Mouse (Mus musculus) right cerebral cortex, postnatal 14 days (tissue): ENCODE data around the gene Lrtm2.
A peak's percentile ranks its signal among the peaks of the same experiment; 100 is the strongest.
"Not testable (repeated sequence)": the region's sequence is repeated elsewhere in the genome, so short reads cannot be mapped to it uniquely, and the experiment has no call there.

Source experiments
- DNase-seq: peaks from one replicate; pipeline ENCODE4 v3.0.0; 2022

Lrtm2 gene

DNA sequence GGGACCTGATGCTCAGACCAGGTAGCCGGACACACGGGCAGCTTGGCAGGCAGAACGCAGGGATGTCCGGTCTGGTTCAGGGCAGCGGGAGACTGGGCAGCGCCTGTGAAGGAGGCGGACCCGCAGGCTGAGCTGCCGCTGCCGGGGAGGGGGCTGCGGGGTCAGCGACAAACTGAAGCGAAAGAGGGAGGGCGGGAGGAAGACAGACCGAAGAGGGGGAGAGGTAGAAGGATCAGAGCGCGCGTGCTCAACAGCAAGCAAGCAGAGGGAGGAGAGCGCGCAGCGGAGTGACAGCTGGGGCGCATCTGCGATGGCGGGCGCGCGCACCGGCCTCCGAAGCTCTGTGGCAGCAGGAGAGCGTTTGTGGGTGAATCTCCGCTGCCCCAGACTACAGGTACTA, at the start of gene Lrtm2:
TSS of gene Lrtm2 (minus strand) at position 261 of the 400 bp plus-strand sequence.
- peak; percentile 77 for DNase-seq

- no peak for DNase-seq
Observed at GRCm38 (mm10) chr6:119378631-119379030, 48.1 kb upstream of the Lrtm2 start.

- DNase-seq = no peak
Observed at GRCm38 (mm10) chr6:119377613-119378012, 47.0 kb upstream of the Lrtm2 start.

DNA sequence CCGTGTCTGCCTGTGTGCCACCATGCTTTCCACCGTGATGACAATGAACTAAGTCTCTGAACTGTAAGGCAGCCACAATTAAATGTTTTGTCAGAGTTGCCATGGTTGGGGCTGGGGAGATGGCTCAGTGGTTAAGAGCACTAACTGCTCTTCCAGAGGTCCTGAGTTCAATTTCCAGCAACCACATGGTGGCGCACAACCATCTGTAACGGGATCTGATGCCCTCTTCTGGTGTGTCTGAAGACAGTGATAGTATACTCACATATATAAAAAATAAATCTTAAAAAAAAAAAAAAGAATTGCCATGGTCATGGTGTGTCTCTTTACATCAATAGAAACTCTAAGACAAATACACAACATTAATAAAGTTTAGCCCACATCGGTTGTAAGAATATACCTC, 44.5 kb upstream of the Lrtm2 start:
- DNase-seq = no peak

- no peak for DNase-seq
Observed at GRCm38 (mm10) chr6:119373000-119373705, 42.6 kb upstream of the Lrtm2 start.

DNA sequence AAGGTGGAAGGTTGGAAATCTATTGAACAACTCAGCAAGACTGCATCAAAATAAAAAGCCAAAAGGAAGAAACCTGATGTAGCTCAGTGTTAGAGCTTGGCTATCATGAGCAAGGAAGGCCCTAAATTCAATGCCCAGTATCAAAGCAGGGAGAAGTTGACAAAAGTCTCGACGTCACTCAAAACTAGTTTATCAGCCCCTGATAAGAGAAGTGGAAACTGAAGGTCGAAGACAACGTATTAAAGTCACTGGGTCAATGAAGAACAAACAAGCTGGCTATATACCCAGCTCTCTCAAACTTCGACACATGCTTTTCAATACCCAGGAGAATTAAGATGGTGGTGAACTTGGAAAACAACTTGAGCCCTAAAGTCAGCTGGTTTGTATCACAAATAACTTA, 41.7 kb upstream of the Lrtm2 start:
- no peak for DNase-seq

- no peak for DNase-seq
Observed at GRCm38 (mm10) chr6:119371624-119372023, 41.1 kb upstream of the Lrtm2 start.

DNA sequence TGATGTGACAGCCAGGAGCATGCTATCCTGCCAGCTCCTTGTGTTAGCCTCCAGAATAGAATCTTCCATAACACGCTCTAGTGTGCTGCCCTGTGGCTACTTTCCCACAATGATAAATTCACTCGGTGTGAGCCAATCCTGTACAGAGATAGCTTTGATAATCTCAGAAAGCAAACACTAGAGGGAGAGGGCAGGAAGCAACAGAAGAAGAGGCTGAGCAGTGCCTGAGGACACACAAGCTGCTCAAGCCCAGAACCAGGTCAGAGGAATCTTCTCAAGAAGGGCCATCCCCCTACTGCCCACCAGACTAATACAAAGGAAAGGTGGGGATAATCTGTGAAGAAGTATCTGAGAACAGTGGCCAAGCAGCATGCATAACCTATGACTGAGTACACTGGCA, 36.8 kb upstream of the Lrtm2 start:
- DNase-seq = no peak

DNA sequence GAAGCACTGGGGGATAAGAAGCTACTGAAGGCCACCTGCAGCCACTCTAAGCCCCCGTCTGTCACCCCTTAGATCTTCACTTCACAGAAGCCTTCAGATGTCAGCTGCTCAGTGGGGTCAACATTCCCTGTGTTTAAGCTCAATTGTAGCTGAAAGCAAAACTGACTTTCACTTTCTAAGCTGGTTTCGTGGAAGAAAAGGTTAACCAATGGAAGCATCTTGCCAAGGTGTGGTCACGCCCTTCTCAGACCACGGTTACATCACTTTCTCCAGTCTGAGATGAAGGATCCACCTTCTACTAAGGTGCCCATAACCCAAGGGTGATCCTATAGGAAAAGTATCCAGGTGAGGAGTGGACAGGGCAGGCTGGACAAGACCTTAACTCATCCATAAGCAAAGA, 36.2 kb upstream of the Lrtm2 start:
- DNase-seq = not testable (repeated sequence)

DNA sequence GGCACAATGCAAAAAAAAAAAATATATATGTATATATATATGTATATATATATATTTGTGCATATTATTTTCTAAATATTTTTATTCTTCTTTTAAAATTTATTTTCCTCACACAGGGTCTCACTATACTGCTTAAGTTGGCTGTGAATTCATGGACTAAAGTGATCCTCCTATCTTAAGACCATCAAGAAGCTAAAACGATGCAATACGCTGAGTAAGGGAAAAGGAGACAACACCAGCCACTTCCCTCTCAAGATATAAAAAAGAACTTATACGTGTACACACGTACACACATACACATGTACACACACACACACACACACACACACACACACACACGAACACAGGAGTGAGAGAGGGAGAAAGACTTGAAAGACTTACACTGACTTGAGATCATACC, 33.0 kb upstream of the Lrtm2 start:
- DNase-seq = no peak

DNA sequence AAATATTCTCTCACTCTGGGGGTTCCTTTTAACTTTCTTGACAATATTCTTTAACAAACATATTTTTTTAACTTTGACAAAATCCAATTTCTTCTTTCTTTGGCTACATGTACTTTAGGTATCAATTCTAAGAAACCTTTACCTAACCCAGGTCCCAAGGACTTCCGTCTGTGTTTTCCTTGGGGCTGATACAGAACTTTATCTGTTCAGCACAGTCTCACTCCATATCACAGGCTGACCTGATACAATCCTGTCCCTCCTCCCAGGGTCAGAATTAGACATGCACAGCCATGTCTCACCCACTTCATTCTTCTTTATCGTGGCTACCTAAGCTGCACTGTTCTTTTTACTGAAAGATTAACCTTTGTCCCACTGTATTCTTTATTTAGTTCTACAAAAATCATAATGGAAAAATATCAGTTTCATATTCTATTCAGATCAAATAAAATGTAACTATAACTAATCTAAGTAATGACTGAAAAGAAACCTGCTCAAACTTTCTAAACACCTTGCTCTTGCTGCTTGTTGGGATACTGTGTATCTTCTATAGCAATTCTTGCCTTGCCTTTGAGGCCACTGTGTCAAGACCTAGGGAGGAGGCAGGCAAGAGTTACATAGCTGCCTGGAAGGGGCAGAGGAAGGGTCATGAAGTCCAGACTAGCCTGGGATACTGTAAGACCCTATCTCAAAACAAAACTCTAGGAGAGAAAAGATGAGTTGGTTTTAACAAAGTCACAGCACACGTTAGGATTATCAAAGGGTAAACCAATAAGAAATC, 30.5 kb upstream of the Lrtm2 start:
- no peak for DNase-seq

DNA sequence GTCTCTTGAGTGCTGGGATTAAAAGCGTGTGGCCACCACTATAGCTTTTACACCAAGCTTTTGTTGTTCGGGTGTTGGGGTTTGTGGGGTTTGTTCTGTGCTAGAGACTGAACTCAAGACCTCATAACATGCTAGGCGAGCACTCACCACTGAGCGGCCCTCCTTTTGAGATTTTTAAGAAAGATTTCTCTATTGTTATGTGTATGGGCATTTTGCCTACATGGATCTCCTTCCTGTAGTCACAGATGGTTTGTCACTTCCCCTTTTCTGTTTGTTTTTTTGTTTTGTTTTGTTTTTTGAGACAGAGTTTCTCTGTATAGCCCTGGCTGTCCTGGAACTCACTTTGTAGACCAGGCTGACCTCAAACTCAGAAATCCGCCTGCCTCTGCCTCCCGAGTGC, 29.7 kb upstream of the Lrtm2 start:
- DNase-seq = not testable (repeated sequence)

DNA sequence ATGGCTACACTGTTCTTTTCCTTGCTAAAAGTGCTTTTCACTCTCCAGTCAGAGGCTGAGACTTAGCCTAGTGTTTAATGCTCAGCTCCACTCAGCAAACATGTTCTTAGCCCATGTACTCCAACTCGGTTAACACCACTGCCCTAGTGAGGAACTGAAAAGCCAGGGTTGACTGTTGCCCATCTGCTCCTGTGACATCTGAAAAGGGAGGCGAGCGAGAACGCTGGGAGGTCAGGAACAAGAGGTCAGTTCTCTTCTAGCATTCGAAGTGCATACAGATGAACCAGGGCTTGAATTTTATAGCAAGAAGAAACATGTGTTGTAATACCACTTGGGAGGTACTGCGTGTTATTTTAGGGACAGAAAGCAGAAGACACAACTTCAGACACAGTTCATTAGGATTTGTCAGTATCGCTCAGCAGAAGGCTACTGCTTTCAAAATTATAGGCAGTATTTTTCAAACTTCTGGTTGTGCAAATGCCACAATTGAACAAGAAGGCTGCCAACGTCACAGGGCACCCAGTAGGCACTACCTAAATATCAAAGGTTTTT, 27.5 kb upstream of the Lrtm2 start:
- no peak for DNase-seq

- no peak for DNase-seq
Observed at GRCm38 (mm10) chr6:119352501-119352900, 21.9 kb upstream of the Lrtm2 start.

GRCm38 (mm10) chr6:119351656-119352055, 21.1 kb upstream of the Lrtm2 start:
- DNase-seq = no peak

DNA sequence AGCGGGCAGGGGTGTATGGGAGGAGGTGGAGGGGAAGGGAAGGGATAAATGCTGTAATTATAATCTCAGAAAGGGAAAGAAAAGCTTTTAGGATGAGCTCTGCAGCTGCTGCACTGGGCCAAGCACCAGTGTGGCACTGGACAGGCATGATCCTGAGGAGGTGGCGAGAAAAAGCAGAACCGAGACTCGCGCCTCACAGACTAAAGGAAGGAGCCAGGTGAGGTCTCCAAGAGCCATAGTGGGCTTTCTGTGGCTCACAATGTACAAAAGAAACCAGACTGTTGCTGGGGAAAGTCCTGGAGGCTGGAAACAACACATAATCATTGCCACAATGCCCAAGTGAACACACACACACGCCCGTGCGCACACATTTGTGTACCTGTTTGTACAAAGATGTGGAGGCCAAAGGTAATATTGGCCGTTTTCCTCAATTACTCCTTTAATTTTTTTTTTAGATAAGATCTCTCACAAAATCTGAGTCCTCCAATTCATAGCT, 20.2 kb upstream of the Lrtm2 start:
- DNase-seq = no peak

DNA sequence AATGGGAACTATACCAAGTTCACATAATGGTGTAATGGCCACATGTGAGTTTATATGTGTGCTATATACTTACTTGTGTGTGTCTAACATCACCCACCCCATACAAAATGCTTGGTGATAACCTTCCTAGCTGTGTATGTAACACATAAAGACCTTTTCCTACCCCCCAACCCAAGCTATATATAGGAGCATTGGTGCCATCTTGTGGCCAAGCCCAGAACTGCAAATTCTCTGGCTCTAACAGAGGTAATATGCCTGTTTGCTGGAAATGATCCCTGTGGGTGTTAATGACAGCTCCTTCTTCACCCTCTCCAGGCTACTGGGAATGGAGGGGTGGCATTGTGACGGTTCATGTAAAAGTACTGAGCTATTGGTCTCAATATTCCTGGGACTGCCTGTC, 17.7 kb upstream of the Lrtm2 start:
- peak; percentile 92 for DNase-seq

DNA sequence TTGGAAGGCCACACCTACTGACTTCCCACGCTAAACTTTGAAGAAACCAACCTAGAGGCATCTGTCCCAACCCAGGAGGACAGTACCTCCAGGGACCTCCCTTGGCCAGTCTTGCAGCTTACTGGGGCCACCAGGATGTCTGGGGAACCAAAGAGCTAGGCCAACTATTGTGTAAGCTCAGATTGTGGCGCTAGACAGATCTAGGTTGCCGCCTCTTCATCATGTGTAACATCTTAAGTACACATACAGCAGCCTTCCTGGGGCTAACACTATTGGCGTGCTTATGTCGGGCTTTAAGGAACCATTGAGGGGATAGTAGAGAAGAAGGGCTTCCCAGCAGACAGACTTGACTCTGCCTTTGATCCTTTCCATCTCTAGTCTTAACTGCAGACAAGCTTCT, 17.2 kb upstream of the Lrtm2 start:
- DNase-seq = no peak

DNA sequence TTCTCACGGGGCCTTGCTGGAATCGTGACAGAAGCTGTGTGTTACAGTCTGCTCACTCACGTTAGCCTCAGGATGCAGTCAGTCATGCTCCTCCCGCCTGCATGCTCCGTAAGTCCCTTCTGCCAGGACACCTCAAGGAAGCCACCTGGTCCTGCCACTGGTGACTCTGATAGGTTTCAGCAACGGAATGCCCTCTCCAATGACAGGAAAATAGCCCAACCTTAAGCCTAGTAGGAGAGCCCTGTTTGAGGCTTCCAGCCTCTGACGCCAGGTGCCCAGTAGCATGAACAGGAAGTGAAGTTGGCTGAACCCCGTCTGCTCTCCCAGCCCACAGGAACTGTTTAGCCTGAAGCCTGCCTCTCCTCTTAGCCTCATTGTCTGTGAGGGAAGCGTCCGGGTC, 15.7 kb upstream of the Lrtm2 start:
- DNase-seq = no peak

DNA sequence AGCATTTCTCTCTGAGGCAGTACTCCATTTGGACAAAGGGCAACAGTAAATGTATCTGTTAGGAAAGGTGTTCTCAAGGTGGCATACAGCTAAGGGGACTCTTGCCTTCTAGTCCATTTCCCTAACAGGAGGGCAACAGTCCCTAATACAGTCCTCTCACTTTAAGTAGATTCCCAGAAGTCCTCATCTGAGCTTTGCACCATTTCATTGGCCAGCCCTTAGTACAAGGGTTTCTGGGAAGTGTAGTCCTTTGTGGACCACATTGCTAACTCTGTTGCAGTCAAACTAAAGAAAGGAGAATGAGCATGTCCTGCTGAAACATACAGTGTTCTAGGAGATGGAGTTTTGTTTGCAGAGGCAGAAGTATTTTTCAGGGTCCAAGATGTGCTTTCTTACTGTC, 10.8 kb upstream of the Lrtm2 start:
- no peak for DNase-seq

DNA sequence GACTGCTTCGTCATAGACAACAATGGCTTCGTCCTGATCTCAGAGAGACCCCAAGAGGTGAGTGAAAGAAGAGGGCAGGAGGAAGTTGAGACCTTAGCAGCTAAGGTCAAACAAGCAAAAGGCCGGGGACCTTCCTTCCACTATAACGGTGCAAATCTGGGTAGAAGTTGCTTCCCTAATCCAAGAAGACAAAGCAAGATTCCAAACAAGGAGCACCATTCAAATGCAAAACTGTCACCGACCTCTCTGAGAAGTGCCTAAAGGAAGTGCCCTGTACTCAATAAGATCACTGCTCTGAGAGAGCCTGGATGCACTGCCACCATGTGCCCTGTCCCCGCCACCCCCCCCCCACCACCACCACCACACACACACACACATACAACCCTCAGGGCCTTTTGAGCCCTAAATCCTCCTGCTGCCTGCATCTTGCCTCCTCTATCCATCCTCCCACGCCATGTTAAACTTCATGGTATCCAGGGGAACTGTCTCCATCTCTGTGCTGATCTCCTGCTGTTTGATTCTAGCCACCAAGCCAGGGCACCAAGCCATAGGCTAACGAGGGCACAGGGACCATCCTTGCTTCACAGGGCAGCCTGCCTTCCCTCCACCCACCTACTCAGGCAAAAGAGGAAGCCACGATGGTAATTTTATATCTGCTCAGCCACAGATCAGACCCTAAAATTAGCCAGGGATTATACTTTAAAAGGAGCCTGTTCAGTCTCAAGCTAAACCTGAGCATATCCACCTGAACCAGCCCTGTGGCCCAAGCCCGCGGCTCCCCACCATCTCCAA, 7.8 kb upstream of the Lrtm2 start:
- DNase-seq = no peak

- no peak for DNase-seq
Observed at GRCm38 (mm10) chr6:119337287-119337686, 6.7 kb upstream of the Lrtm2 start.

GRCm38 (mm10) chr6:119336124-119336523, 5.6 kb upstream of the Lrtm2 start:
- DNase-seq = no peak
